Mouse (Mus musculus) embryonic fibroblast, embryonic 13.5 days (primary cell): ENCODE results near the gene Rasl11b. TPM values are rescaled to one million over a fixed set of nuclear protein-coding genes. Genes with fewer than 3 reads are reported as not detected.

ENCODE experiments used
- H3K27ac ChIP-seq: 2 replicates; pipeline ENCODE4 v1.5.1; 2012; ENCODE audit warnings: low read length, control low read depth, inconsistent platforms; ENCODE audit not compliant: insufficient read depth
- H3K4me1 ChIP-seq: 2 replicates; pipeline ENCODE4 v1.6.1; 2011; ENCODE audit warnings: low read length; ENCODE audit not compliant: control insufficient read depth, insufficient read depth
- H3K4me3 ChIP-seq: 2 replicates; pipeline ENCODE4 v1.5.1; 2011; ENCODE audit warnings: mild to moderate bottlenecking, control low read depth, low read length; ENCODE audit not compliant: insufficient read depth
- CTCF ChIP-seq: IDR thresholded peaks from 2 replicates; pipeline ENCODE4 v1.5.1; 2011; ENCODE audit warnings: mild to moderate bottlenecking, control low read depth, low read length, moderate library complexity, borderline replicate concordance; ENCODE audit not compliant: insufficient read depth
- POLR2A ChIP-seq: IDR thresholded peaks from 2 replicates; pipeline ENCODE4 v1.6.1; 2011; ENCODE audit warnings: low read depth, mild to moderate bottlenecking, control low read depth, low read length, moderate library complexity
- polyA plus RNA-seq: library from polyadenylated mRNA; stranded (reverse); fragments of >200 nt; gene quantifications from 2 replicates; pipeline ENCODE4 v1.2.4, GENCODE M21; 2011; ENCODE audit warnings: low read depth; ENCODE audit not compliant: missing spikeins, insufficient read length

Rasl11b gene
- polyA plus RNA-seq, 1 experiment = 22.0 TPM

DNA sequence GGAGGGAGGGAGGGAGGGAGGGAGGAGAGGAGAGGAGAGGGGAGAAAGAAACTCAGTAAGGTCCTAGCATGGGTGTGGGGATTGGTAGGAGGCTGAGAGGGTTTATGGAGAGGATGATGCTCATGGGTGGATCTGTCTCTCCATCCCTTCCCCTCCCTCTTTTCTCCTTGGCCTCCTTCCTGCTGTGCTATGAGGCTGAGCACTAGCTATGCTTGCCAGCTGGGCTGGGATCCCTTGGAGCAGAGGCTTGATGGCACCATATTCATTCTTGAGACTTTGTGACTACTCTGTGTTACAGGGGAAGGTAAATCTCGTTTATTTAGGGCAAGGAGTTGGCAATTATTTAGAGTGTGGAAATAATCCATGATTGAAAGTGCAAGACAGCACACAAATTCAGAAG is 33.9 kb downstream of the Rasl11b start:
- H3K4me3 ChIP-seq = no peak overlapping the region
- H3K4me1 ChIP-seq = no peaks in the 10 kb centered on the region
- TF ChIP-seq CTCF = no peak
- H3K27ac ChIP-seq = no peak overlapping the region

DNA sequence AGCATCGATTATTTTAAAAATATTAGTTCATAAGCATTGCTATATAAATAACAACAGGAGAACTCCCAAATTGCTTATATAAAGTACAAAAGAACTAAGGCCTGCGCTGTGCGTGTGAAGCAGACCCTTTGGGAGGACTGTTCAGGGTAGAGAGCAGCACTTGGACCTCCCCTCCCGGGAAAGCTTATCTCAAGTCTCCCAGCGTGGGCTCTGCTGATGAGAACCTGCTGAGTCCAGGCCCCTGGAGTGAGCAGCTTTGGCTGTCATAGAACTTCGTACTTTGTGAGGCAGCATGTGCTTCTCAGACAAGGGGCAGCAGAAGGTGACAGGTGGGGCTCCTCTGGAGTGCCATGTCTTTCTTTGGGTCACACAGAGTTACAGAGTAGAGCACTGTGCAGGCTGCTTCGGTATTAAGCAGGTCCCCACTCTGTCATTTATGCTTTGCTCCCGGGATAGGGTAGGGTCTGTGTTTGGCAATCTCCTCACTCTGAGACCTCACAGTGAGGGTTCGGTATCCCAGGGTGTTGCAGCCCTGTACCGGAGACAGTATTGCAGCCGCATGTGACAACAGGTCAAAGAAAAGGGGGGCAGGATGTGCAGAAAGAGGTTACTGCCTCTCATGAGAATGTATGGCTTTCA is 34.8 kb downstream of the Rasl11b start:
- Histone ChIP-seq H3K4me1 (no peaks in the 10 kb centered on the region), H3K27ac (no peak overlapping the region), H3K4me3 (no peak overlapping the region)
- TF ChIP-seq CTCF (no peak), POLR2A (no peak)

- Histone ChIP-seq H3K27ac (no peak overlapping the region), H3K4me3 (no peak overlapping the region), H3K4me1 (no peaks in the 10 kb centered on the region)
- no peak for TF ChIP-seq CTCF
- TF ChIP-seq POLR2A = no peak
Observed at GRCm38 (mm10) chr5:74230525-74230924, 35.4 kb downstream of the Rasl11b start.

DNA sequence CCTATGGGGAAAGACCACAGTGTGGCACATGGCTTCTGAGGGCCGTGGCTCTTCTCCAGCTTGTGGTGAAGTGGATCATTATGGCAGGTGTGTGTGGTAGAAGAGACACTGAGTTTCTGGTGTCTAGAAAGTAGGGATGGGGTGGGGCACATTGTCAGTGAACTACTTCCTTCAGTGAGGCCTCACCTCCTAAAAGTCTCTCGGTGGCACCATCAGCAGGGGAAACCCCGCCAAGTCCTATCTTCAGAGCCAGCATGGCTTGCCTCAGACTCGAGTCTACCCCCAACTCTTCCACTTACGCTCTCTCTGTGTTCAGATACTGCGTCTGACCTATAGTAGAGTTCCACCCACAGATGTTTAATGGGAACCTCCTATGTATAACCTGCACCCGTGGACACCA is 38.7 kb downstream of the Rasl11b start:
- no peaks in the 10 kb centered on the region for H3K4me1 ChIP-seq
- TF ChIP-seq POLR2A = no peak
- TF ChIP-seq CTCF = no peak
- no peak overlapping the region for H3K4me3 ChIP-seq
- no peak overlapping the region for H3K27ac ChIP-seq

DNA sequence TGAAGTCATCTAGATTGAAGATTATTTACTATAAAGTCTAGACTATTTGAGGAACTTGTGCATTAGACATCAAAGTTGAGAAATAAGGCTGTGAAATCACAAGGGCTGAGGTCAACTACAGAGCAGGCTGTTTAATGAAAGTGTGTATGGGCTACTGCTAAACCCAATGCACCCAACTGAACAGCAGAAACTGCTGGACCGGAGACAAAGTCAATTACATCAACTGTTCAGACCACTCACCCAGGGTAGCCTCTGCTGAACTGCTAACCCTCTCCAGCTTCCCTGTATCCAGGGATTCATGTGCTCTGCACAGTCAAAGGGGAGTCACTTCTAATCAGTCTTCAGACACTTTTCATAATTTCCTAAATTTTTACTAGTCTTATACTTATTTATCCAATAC is 44.3 kb downstream of the Rasl11b start:
- H3K4me3 ChIP-seq = no peak overlapping the region
- H3K4me1 ChIP-seq = no peaks in the 10 kb centered on the region
- no peak overlapping the region for H3K27ac ChIP-seq
- no peak for TF ChIP-seq CTCF
- TF ChIP-seq POLR2A = no peak

DNA sequence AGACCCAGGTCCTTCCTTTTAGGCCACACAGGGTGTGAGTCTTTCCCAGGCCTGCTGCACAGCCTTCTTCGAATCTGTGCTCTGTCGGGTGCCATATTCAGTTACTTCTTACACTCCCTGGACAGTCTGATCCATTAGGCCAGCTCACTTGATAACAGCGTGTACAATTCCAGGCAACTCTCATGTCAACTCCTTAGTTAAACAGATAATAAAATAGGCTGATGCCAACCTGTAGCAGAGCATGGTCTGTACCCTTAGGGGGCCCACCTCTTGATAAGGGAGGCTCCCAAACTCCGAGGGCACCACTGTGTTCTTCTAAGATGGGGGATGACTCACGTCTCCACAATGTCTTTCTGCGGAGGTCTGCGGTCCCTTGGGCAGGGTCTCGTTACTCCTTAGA is 45.2 kb downstream of the Rasl11b start:
- Histone ChIP-seq H3K27ac (no peak overlapping the region), H3K4me1 (no peaks in the 10 kb centered on the region), H3K4me3 (no peak overlapping the region)
- TF ChIP-seq POLR2A (no peak), CTCF (no peak)

- no peaks in the 10 kb centered on the region for H3K4me1 ChIP-seq
- H3K27ac ChIP-seq = no peak overlapping the region
- H3K4me3 ChIP-seq = no peak overlapping the region
- TF ChIP-seq CTCF (no peak), POLR2A (no peak)
Observed at GRCm38 (mm10) chr5:74240926-74241680, 46.0 kb downstream of the Rasl11b start.

GRCm38 (mm10) chr5:74242654-74243053 is 47.6 kb downstream of the Rasl11b start:
- Histone ChIP-seq H3K4me1 (no peaks in the 10 kb centered on the region), H3K4me3 (no peak overlapping the region), H3K27ac (no peak overlapping the region)
- TF ChIP-seq POLR2A (no peak), CTCF (no peak)

GRCm38 (mm10) chr5:74244406-74245019 is 49.4 kb downstream of the Rasl11b start:
- TF ChIP-seq POLR2A = no peak
- no peak for TF ChIP-seq CTCF
- no peaks in the 10 kb centered on the region for H3K4me1 ChIP-seq
- no peak overlapping the region for H3K27ac ChIP-seq
- H3K4me3 ChIP-seq = no peak overlapping the region

- no peaks in the 10 kb centered on the region for H3K4me1 ChIP-seq
- no peak overlapping the region for H3K4me3 ChIP-seq
- no peak overlapping the region for H3K27ac ChIP-seq
- TF ChIP-seq POLR2A = no peak
- no peak for TF ChIP-seq CTCF
Observed at GRCm38 (mm10) chr5:74245641-74246145, 50.6 kb downstream of the Rasl11b start.
